Mouse (Mus musculus) liver, embryonic 13.5 days (tissue): ENCODE data around the gene Trpd52l3. TPM values are rescaled to one million over a fixed set of nuclear protein-coding genes. Genes with fewer than 3 reads are reported as not detected.

ENCODE experiments used
- ATAC-seq: fragments of 200-750 bp; cut with Nextera tagmentation; 2 replicates; pipeline ENCODE4 v1.8.0; 2017; ENCODE audit warnings: low read depth, mild to moderate bottlenecking, moderate number of reproducible peaks, moderate library complexity
- DNase-seq: peaks from one replicate; pipeline ENCODE4 v3.0.0; 2022
- H3K27ac ChIP-seq: fragments of 300-500 bp; sonication (generic); 2 replicates; pipeline ENCODE4 v1.5.1; 2015; ENCODE audit warnings: moderate library complexity, mild to moderate bottlenecking, inconsistent platforms
- H3K27me3 ChIP-seq: fragments of 300-500 bp; sonication (generic); 2 replicates; pipeline ENCODE4 v1.6.1; 2015; ENCODE audit warnings: mild to moderate bottlenecking, inconsistent platforms
- H3K36me3 ChIP-seq: fragments of 300-500 bp; sonication (generic); 2 replicates; pipeline ENCODE4 v1.6.1; 2015; ENCODE audit warnings: mild to moderate bottlenecking, inconsistent platforms
- H3K4me1 ChIP-seq: fragments of 300-500 bp; sonication (generic); replicated peaks from 2 replicates; pipeline ENCODE4 v1.6.1; 2015; ENCODE audit warnings: inconsistent platforms
- H3K4me2 ChIP-seq: fragments of 300-500 bp; sonication (generic); 2 replicates; pipeline ENCODE4 v1.6.1; 2015; ENCODE audit warnings: inconsistent platforms, mild to moderate bottlenecking, moderate library complexity
- H3K4me3 ChIP-seq: fragments of 300-500 bp; sonication (generic); replicated peaks from 2 replicates; pipeline ENCODE4 v1.5.1; 2015; ENCODE audit warnings: mild to moderate bottlenecking, inconsistent platforms
- H3K9ac ChIP-seq: fragments of 300-500 bp; sonication (generic); 2 replicates; pipeline ENCODE4 v1.6.1; 2015; ENCODE audit warnings: mild to moderate bottlenecking, inconsistent platforms
- H3K9me3 ChIP-seq: fragments of 300-500 bp; sonication (generic); replicated peaks from 2 replicates; pipeline ENCODE4 v1.6.1; 2016; ENCODE audit warnings: inconsistent platforms
- WGBS: fragments of 180-500 bp; shearing (Covaris S2); methylation state at CpG from one replicate; pipeline ENCODE4 v1.1.7; 2015; ENCODE audit not compliant: insufficient replicate concordance; 5-methylcytosine and 5-hydroxymethylcytosine counted together
- polyA plus RNA-seq: library from polyadenylated mRNA; unstranded; fragments of >200 nt; fragmentation: Nextera tagmentation; extraction: Ambion mirVana; gene quantifications from 2 replicates; pipeline ENCODE4 v1.2.1, GENCODE M21; 2015

Gene Trpd52l3
- polyA plus RNA-seq, 1 experiment from 2014 or later, result not detected

DNA sequence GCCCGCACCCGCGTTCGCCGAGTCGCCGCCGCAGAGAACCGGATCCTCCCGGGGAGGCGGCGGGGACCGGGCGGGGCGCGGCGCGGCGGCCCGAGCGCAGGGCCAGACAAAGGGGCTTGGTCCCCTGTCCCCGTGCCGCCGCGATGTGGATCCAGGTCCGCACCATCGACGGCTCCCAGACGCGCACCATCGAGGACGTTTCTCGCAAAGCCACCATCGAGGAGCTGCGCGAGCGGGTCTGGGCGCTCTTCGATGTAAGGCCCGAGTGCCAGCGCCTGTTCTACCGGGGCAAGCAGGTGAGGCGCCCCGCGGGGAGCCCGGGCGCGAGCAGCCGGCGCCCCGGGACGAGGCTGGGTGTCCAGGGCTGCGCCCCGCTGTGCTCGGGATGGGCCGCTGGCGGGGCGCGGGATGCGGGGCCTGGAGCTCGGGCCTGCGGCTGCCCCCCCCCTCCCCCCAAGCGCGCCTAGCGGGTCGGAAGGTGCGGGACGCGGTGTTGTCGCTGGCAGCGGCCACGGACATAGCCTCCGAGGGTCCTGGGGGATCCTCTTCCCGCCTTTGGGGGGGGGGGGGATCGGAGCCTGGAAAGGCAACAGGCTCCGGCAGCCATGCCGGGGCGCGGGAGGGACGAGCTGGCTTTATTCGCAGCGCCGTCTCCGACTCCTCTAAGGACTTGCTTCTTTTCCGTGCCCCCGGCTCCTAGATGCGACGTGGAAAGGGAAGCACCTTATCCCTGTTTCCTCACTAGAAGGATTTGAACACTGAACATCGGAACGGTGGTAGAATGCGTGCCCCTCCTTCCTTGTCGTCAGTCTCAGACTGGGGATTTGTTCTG is 27.3 kb downstream of the Trpd52l3 start:
- H3K27ac ChIP-seq, result peak overlapping the region; percentile 92
- DNase-seq, result peak; percentile 19
- H3K4me2 ChIP-seq, result peak overlapping the region; percentile 90
- no peaks in the 10 kb centered on the region for H3K27me3 ChIP-seq
- H3K9me3 ChIP-seq, result no peaks in the 10 kb centered on the region
- no peaks in the 10 kb centered on the region; the same call in 1 of the 2 replicates for H3K36me3 ChIP-seq
- H3K4me1 ChIP-seq, result peaks cover 45% of the 10 kb centered on the region
- peak overlapping the region; percentile 99 for H3K9ac ChIP-seq
- ATAC-seq, result peak; percentile 76
- peak overlapping the region; percentile 99 for H3K4me3 ChIP-seq
- WGBS, result under 1% methylated on average over 68 of the region's 92 CpGs

DNA sequence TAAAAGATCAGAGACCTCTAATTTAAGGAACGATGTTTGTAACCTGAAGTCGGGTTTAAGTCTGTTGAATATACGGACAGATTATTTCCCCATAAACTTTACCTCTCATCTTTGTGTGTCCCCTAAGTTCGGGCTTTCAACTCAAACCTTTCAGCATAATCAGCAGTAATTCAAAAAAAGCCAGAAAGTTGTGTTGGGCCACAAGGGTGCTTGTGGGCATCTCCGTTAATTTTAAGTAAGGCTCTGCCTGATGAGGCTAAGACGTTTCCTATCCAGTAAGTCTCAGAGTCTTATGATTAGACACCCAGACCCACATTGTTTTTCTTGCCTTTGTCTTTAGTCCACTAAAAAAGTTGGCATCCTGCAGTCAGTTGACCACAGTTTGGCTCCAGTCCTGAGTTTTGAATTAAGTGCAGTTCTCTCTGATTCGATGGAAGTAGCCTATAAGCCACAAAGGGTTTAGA is 27.9 kb downstream of the Trpd52l3 start:
- no peak for ATAC-seq
- no peak for DNase-seq

GRCm38 (mm10) chr19:30032206-30032605 is 28.6 kb downstream of the Trpd52l3 start:
- H3K4me2 ChIP-seq, result peak overlapping the region; percentile 90
- peak overlapping the region; percentile 99 for H3K9ac ChIP-seq
- H3K27me3 ChIP-seq, result no peaks in the 10 kb centered on the region
- 37% methylated on average over 3 of the region's 3 CpGs for WGBS
- H3K27ac ChIP-seq, result no peak overlapping the region; the same call in 1 of the 2 replicates
- DNase-seq (no peak), ATAC-seq (no peak)
- peak overlapping the region; percentile 99 for H3K4me3 ChIP-seq
- H3K4me1 ChIP-seq, result peaks cover 59% of the 10 kb centered on the region
- no peaks in the 10 kb centered on the region for H3K9me3 ChIP-seq
- no peaks in the 10 kb centered on the region; the same call in 1 of the 2 replicates for H3K36me3 ChIP-seq

More for the DNA sequence above, 27.9 kb downstream of the Trpd52l3 start:
- Histone ChIP-seq H3K4me3 (peak overlapping the region; percentile 99), H3K36me3 (no peaks in the 10 kb centered on the region; the same call in 1 of the 2 replicates), H3K27ac (peak overlapping the region; percentile 92), H3K4me1 (peaks cover 52% of the 10 kb centered on the region), H3K4me2 (peak overlapping the region; percentile 90), H3K27me3 (no peaks in the 10 kb centered on the region), H3K9ac (peak overlapping the region; percentile 99), H3K9me3 (no peaks in the 10 kb centered on the region)
- WGBS, result 1% methylated on average over 7 of the region's 7 CpGs

GRCm38 (mm10) chr19:30035361-30035760 is 31.8 kb downstream of the Trpd52l3 start:
- H3K4me2 ChIP-seq, result no peak overlapping the region
- DNase-seq (no peak), ATAC-seq (no peak)
- H3K27ac ChIP-seq, result no peak overlapping the region
- no peaks in the 10 kb centered on the region; the same call in 1 of the 2 replicates for H3K36me3 ChIP-seq
- peaks cover 52% of the 10 kb centered on the region for H3K4me1 ChIP-seq
- H3K9me3 ChIP-seq, result no peaks in the 10 kb centered on the region
- WGBS, result 37% methylated on average over 3 of the region's 3 CpGs
- 0 out of 2 replicates have a peak overlapping the region, but pooled peaks have one; percentile 45 for H3K9ac ChIP-seq
- H3K4me3 ChIP-seq, result no peak overlapping the region
- no peaks in the 10 kb centered on the region for H3K27me3 ChIP-seq

DNA sequence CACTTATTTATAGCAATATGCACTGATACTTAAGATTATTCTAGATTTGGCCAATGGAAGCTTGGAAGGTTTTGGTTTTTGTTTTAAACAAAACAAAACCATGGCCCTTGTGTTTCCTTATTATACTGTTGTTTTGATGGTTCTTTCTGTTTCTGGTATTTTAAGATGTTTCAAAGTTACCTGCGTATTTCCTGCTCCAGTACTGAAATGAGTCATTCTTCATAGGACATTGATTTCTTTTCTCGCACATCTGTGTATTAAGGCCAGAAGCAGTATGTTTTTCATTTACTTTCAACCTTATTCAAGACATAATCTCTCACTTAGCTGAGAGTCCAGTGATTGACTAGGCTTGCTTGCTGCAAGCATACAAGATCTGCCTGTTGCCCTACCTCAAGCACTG is 40.1 kb downstream of the Trpd52l3 start:
- DNase-seq (no peak), ATAC-seq (no peak)
- H3K27ac ChIP-seq, result no peak overlapping the region
- H3K4me1 ChIP-seq, result peaks cover 8% of the 10 kb centered on the region
- H3K4me3 ChIP-seq, result no peak overlapping the region
- no peak overlapping the region for H3K4me2 ChIP-seq
- WGBS, result 85% methylated on average over 2 of the region's 2 CpGs
- no peaks in the 10 kb centered on the region for H3K27me3 ChIP-seq
- H3K36me3 ChIP-seq, result peaks cover 47% of the 10 kb centered on the region
- H3K9me3 ChIP-seq, result no peaks in the 10 kb centered on the region
- H3K9ac ChIP-seq, result no peak overlapping the region

DNA sequence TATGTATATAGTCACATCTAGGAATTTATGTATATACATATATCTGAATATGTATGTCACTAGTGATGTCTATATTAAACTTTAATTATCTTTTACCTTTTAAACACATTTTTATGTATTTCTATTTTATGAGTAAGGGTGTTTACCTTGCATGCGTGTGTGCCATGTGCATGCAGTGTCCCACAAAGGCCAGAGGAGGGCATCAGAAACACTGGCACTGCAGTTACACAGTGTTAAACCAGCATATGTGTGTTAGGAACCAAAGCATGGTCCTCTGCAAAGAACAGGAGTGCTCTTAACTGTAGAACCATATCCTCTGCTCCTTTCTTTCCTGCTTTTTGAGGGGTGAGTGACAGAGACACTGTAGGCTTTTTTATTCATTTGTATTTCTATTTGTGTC is 41.0 kb downstream of the Trpd52l3 start:
- DNase-seq, result no peak
- H3K4me2 ChIP-seq, result no peak overlapping the region
- H3K27me3 ChIP-seq, result no peaks in the 10 kb centered on the region
- peaks cover 17% of the 10 kb centered on the region for H3K4me1 ChIP-seq
- no peak overlapping the region for H3K4me3 ChIP-seq
- no peak overlapping the region for H3K27ac ChIP-seq
- peaks cover 47% of the 10 kb centered on the region for H3K36me3 ChIP-seq
- no peak for ATAC-seq
- WGBS, result 83% methylated on average over 1 of the region's 1 CpGs
- no peak overlapping the region for H3K9ac ChIP-seq
- no peaks in the 10 kb centered on the region for H3K9me3 ChIP-seq

- H3K9me3 ChIP-seq, result no peaks in the 10 kb centered on the region
- 58% methylated on average over 1 of the region's 1 CpGs for WGBS
- no peak for ATAC-seq
- H3K4me1 ChIP-seq, result peaks cover 26% of the 10 kb centered on the region
- H3K27me3 ChIP-seq, result no peaks in the 10 kb centered on the region
- no peak overlapping the region for H3K4me2 ChIP-seq
- peak; percentile 31 for DNase-seq
- H3K36me3 ChIP-seq, result peaks cover 47% of the 10 kb centered on the region
- H3K9ac ChIP-seq, result no peak overlapping the region
- no peak overlapping the region for H3K27ac ChIP-seq
- H3K4me3 ChIP-seq, result no peak overlapping the region
Measured at GRCm38 (mm10) chr19:30045857-30046256, 42.3 kb downstream of the Trpd52l3 start.

- ATAC-seq, result peak; percentile 98
- H3K9me3 ChIP-seq, result no peaks in the 10 kb centered on the region
- H3K4me2 ChIP-seq, result peak overlapping the region; percentile 59
- no peaks in the 10 kb centered on the region for H3K27me3 ChIP-seq
- DNase-seq, result peak; percentile 70
- WGBS, result 22% methylated on average over 2 of the region's 2 CpGs
- H3K4me3 ChIP-seq, result peak overlapping the region; percentile 13
- H3K4me1 ChIP-seq, result peaks cover 55% of the 10 kb centered on the region
- H3K9ac ChIP-seq, result peak overlapping the region; percentile 51
- peaks cover 21% of the 10 kb centered on the region for H3K36me3 ChIP-seq
- H3K27ac ChIP-seq, result peak overlapping the region; percentile 87
Measured at GRCm38 (mm10) chr19:30050584-30050983, 47.0 kb downstream of the Trpd52l3 start.

GRCm38 (mm10) chr19:30051479-30051878 is 47.9 kb downstream of the Trpd52l3 start:
- Histone ChIP-seq H3K9ac (peak overlapping the region; percentile 49), H3K4me2 (peak overlapping the region; percentile 59; the same call in 1 of the 2 replicates), H3K9me3 (no peaks in the 10 kb centered on the region), H3K36me3 (peaks cover 15% of the 10 kb centered on the region), H3K27me3 (no peaks in the 10 kb centered on the region), H3K4me3 (no peak overlapping the region), H3K4me1 (peaks cover 55% of the 10 kb centered on the region), H3K27ac (peak overlapping the region; percentile 87)
- DNase-seq, result no peak
- no peak for ATAC-seq
- 39% methylated on average over 3 of the region's 3 CpGs for WGBS

DNA sequence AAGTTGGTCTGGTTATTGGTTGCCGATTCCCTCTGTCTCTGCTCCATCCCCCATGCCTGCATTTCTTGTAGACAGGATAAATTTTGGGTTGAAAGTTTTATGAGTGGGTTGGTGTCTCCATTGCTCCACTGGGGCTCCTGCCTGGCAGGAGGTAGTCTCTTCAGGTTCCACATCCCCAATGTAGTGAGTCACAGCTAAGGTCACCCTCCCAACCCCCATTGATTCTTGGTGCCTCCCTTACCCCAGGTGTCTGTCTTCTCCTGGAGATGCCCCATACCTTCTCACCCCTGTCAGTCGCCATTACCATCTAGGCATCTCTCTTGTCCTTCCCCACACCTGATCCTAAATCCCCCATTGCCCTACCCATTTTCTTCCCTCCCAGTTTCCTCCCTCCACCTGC is 50.6 kb downstream of the Trpd52l3 start:
- Histone ChIP-seq H3K4me1 (peaks cover 43% of the 10 kb centered on the region), H3K9ac (no peak overlapping the region), H3K36me3 (0 out of 2 replicates have a peak, but pooled peaks cover 2% of the 10 kb centered on the region), H3K27me3 (no peaks in the 10 kb centered on the region), H3K9me3 (no peaks in the 10 kb centered on the region), H3K4me2 (no peak overlapping the region), H3K27ac (no peak overlapping the region), H3K4me3 (no peak overlapping the region)
- no peak for ATAC-seq
- no peak for DNase-seq
- 79% methylated on average over 2 of the region's 2 CpGs for WGBS
